Mouse (Mus musculus) Patski (cell line): ENCODE results near the gene H3f3a. TPM values are rescaled to one million over a fixed set of nuclear protein-coding genes. Genes with fewer than 3 reads are reported as not detected.

ENCODE experiments used
- ATAC-seq: fragments of 100-300 bp; one replicate; pipeline ENCODE4 v1.8.0; 2021
- CTCF ChIA-PET: fragments of 350-600 bp; sonication (Branson Sonifier 250); formaldehyde crosslinking; loops from one replicate; lab custom pipeline; 2022; ENCODE audit warnings: inconsistent platforms; lab: Charles Lee
- POLR2A ChIA-PET: fragments of 350-600 bp; sonication (Branson Sonifier 250); formaldehyde crosslinking; loops from one replicate; lab custom pipeline; 2022; ENCODE audit warnings: antibody characterized with exemption, inconsistent platforms; lab: Charles Lee
- DNase-seq: peaks from one replicate; pipeline ENCODE4 v3.0.0-alpha.2; 2011; ENCODE audit warnings: low read depth, low spot score
- H3K27me3 ChIP-seq: fragments of 371-371 bp; one replicate; pipeline ENCODE4 v1.5.1; 2021
- CTCF ChIP-seq: fragments of 100-300 bp; IDR thresholded peaks from one replicate; pipeline ENCODE4 v1.5.1; 2021
- in situ Hi-C: fragments of 300-500 bp; cut with MboI; formaldehyde crosslinking; loops from 3 replicates; pipeline ENCODE4 v1.11.1; 2018; ENCODE audit warnings: low pct_unique_long_range_greater_than_20kb, mixed read lengths
- polyA plus RNA-seq: library from polyadenylated mRNA; unstranded; gene quantifications from one replicate; pipeline ENCODE4 v1.2.3, GENCODE M21; 2021

H3f3a gene
- polyA plus RNA-seq, 1 experiment from 2014 or later = 683 TPM

- no peak for ATAC-seq
- in situ Hi-C loops = no loop called here
Measured at GRCm38 (mm10) chr1:180810976-180811375, 2.8 kb downstream of the H3f3a start.

GRCm38 (mm10) chr1:180808831-180809230 lies 4.9 kb downstream of the H3f3a start:
- ATAC-seq = no peak
- DNase-seq = no peak
- CTCF ChIA-PET = interaction anchor here (1.0 kb wide), 1 partner anchor 21 kb away, joined by 3 read pairs; no protein-coding TSS in a partner anchor
- H3K27me3 ChIP-seq = no peaks in the 10 kb centered on the region
- POLR2A ChIA-PET = interaction anchor here (0.7 to 1.1 kb wide), 2 partner anchors 31 to 32 kb away, joined by 3 read pairs; no protein-coding TSS in a partner anchor
- TF ChIP-seq CTCF = no peak
- in situ Hi-C loops = loop anchor here (5.0 kb wide), 2 partner anchors 37 to 82 kb away; partner anchors contain the start of gene Acbd3

More at GRCm38 (mm10) chr1:180810976-180811375, 2.8 kb downstream of the H3f3a start:
- POLR2A ChIA-PET = interaction anchor here (0.6 to 1.5 kb wide), 4 partner anchors 27 to 269 kb away, joined by 3 to 4 read pairs (median 4); no protein-coding TSS in a partner anchor
- no peaks in the 10 kb centered on the region for H3K27me3 ChIP-seq
- TF ChIP-seq CTCF = no peak
- DNase-seq = no peak
- CTCF ChIA-PET = interaction anchor here (0.7 to 2.2 kb wide), 11 partner anchors 10 to 68 kb away, joined by 3 to 14 read pairs (median 5); no protein-coding TSS in a partner anchor

- ChIA-PET CTCF (no interaction called here), POLR2A (interaction anchor here (0.5 to 0.7 kb wide), 2 partner anchors 27 to 67 kb away, joined by 3 read pairs; no protein-coding TSS in a partner anchor)
- no peaks in the 10 kb centered on the region for H3K27me3 ChIP-seq
- no peak for TF ChIP-seq CTCF
- in situ Hi-C loops = no loop called here
- ATAC-seq (no peak), DNase-seq (no peak)
Measured at GRCm38 (mm10) chr1:180803881-180804280, 9.9 kb downstream of the H3f3a start.

GRCm38 (mm10) chr1:180801466-180801994 lies 12.2 kb downstream of the H3f3a start:
- ATAC-seq (no peak), DNase-seq (no peak)
- no peak for TF ChIP-seq CTCF
- no peaks in the 10 kb centered on the region for H3K27me3 ChIP-seq
- ChIA-PET POLR2A (no interaction called here), CTCF (interaction anchor here (1.0 to 1.8 kb wide), 2 partner anchors 10 to 23 kb away, joined by 3 to 9 read pairs; no protein-coding TSS in a partner anchor)
- in situ Hi-C loops = no loop called here

- no peak for TF ChIP-seq CTCF
- POLR2A ChIA-PET = interaction anchor here (0.6 kb wide), 1 partner anchor 425 kb away, joined by 4 read pairs; no protein-coding TSS in a partner anchor
- in situ Hi-C loops = no loop called here
- DNase-seq (no peak), ATAC-seq (no peak)
- CTCF ChIA-PET = interaction anchor here (1.8 kb wide), 1 partner anchor 11 kb away, joined by 9 read pairs; no protein-coding TSS in a partner anchor
- H3K27me3 ChIP-seq = no peaks in the 10 kb centered on the region
Measured at GRCm38 (mm10) chr1:180800814-180801213, 12.9 kb downstream of the H3f3a start.

- ChIA-PET CTCF (no interaction called here), POLR2A (no interaction called here)
- in situ Hi-C loops = no loop called here
- TF ChIP-seq CTCF = no peak
- H3K27me3 ChIP-seq = no peaks in the 10 kb centered on the region
- no peak for ATAC-seq
- DNase-seq = no peak
Measured at GRCm38 (mm10) chr1:180800022-180800421, 13.7 kb downstream of the H3f3a start.

GRCm38 (mm10) chr1:180799253-180799652 lies 14.5 kb downstream of the H3f3a start:
- no peak for TF ChIP-seq CTCF
- H3K27me3 ChIP-seq = no peaks in the 10 kb centered on the region
- POLR2A ChIA-PET = no interaction called here
- in situ Hi-C loops = no loop called here
- ATAC-seq (no peak), DNase-seq (no peak)
- CTCF ChIA-PET = no interaction called here

GRCm38 (mm10) chr1:180798660-180799059 lies 15.1 kb downstream of the H3f3a start:
- no peak for TF ChIP-seq CTCF
- CTCF ChIA-PET = no interaction called here
- POLR2A ChIA-PET = no interaction called here
- in situ Hi-C loops = no loop called here
- ATAC-seq (no peak), DNase-seq (no peak)
- no peaks in the 10 kb centered on the region for H3K27me3 ChIP-seq

GRCm38 (mm10) chr1:180794170-180794569 lies 19.6 kb downstream of the H3f3a start:
- ChIA-PET POLR2A (no interaction called here), CTCF (no interaction called here)
- no peaks in the 10 kb centered on the region for H3K27me3 ChIP-seq
- no peak for ATAC-seq
- DNase-seq = no peak
- in situ Hi-C loops = no loop called here
- no peak for TF ChIP-seq CTCF

- ChIA-PET POLR2A (no interaction called here), CTCF (no interaction called here)
- no peak for DNase-seq
- TF ChIP-seq CTCF = no peak
- in situ Hi-C loops = no loop called here
- no peaks in the 10 kb centered on the region for H3K27me3 ChIP-seq
- no peak for ATAC-seq
Measured at GRCm38 (mm10) chr1:180793445-180794117, 20.2 kb downstream of the H3f3a start.

- ChIA-PET POLR2A (no interaction called here), CTCF (no interaction called here)
- DNase-seq (no peak), ATAC-seq (no peak)
- no peaks in the 10 kb centered on the region for H3K27me3 ChIP-seq
- in situ Hi-C loops = no loop called here
- TF ChIP-seq CTCF = no peak
Measured at GRCm38 (mm10) chr1:180792814-180793213, 20.9 kb downstream of the H3f3a start.
